Mouse (Mus musculus): ENCODE measurements around the gene Ccdc92. TPM values are rescaled to one million over a fixed set of nuclear protein-coding genes. Genes with fewer than 3 reads are reported as not detected.

Ccdc92 gene
- polyA plus RNA-seq, 1 experiment from 2014 or later: not detected

Other genes starting within 250 kb of the Ccdc92 start
- gene Atp6v0a2, start 233.8 kb downstream of the Ccdc92 start, polyA plus RNA-seq (2018): 14.2 to 23.3 TPM (median 18.9 TPM) in 3 replicates
- not detected in 3 replicates for gene Dnah10, start 137.3 kb downstream of the Ccdc92 start, polyA plus RNA-seq (2018)
- gene Zfp664, start 267 bp upstream of the Ccdc92 start, polyA plus RNA-seq (2018): 16.3 to 23.3 TPM (median 19.9 TPM) in 3 replicates
- not detected in 3 replicates for gene Rflna, start 140.8 kb upstream of the Ccdc92 start, polyA plus RNA-seq (2018)

Measured in macrophage (primary cell).